Mouse (Mus musculus) erythroblast, embryonic 14.5 days (primary cell): ENCODE measurements around the gene Rpl38.

Experiments used
- GATA1 ChIP-seq: IDR thresholded peaks from 2 replicates; pipeline ENCODE4 v1.6.1; 2012; ENCODE audit warnings: low read length, inconsistent platforms, mixed read lengths
- TAL1 ChIP-seq: IDR thresholded peaks from 3 replicates; pipeline ENCODE4 v1.6.1; 2012; ENCODE audit warnings: low read length, inconsistent platforms, mixed read lengths

DNA sequence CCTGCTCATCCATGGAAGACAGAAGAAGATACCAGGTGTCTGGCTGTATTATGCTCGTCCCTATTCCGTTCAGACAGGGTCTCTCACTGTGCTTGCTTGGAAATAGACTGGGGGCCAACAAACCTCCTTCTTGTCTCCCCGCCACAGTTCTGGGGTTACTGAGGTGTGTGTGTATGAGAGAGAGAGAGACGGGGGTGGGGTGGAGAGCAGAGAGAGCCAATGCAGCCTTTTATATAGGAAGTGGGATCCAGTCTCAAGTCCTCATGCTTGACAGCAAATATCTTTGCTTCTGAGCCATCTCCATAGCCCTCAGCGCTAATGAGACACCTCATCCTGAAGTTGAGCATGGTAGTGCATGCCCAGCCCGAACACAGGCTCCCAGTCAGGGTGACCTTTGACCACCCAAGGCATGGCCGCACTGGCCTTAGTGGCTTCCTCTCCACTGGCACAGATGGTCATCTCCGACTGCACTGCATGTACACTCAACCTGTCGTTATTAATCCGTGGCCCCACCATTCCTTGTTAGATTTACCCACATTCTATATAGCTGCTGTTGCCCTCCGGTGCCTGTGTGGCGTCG, 14.1 kb downstream of the Rpl38 start:
- TF ChIP-seq GATA1 (no peak), TAL1 (no peak)
